In genomic region chr6:88009209-88009608, GRCm38 (mm10) we compare ENCODE assay signal across 21 mouse cellular contexts. TPM values are rescaled to one million over a fixed set of nuclear protein-coding genes. Genes with fewer than 3 reads are reported as not detected.
"Had no signal": no experiment of that assay in that cellular context is flagged by ENCODE, and none has a peak within 500 bp of the region (broad histone marks: within the 10 kb centered on the region; RNA-seq: fewer than 3 reads in every experiment).

No protein-coding gene starts in this region.

- H3K9ac ChIP-seq: liver, embryonic 15.5 days; liver, postnatal 0 days; lung, embryonic 15.5 days; midbrain, embryonic 12.5 days; neural tube, embryonic 12.5 days; stomach, embryonic 15.5 days had no signal

- DNase-seq: liver, postnatal 0 days; lung, adult 2 months; lung, postnatal 14 days; lung, postnatal 36 days; midbrain, embryonic 14.5 days; right cerebral cortex, postnatal 14 days; thymus, adult 2 months; thymus, postnatal 14 days; thymus, postnatal 36 days had no signal

- H3K27me3 ChIP-seq: liver, embryonic 15.5 days; lung, embryonic 15.5 days; midbrain, embryonic 12.5 days; neural tube, embryonic 12.5 days; stomach, embryonic 15.5 days had no signal

- H3K9me3 ChIP-seq: liver, embryonic 15.5 days; lung, embryonic 15.5 days; midbrain, embryonic 10.5 days; midbrain, embryonic 12.5 days; neural tube, embryonic 12.5 days; stomach, embryonic 15.5 days had no signal

- H3K4me1 ChIP-seq: lung, embryonic 15.5 days; midbrain, embryonic 10.5 days; midbrain, embryonic 12.5 days; neural tube, embryonic 12.5 days; stomach, embryonic 15.5 days had no signal

- H3K27ac ChIP-seq: liver, embryonic 15.5 days; lung, embryonic 15.5 days; macrophage; midbrain, embryonic 10.5 days; midbrain, embryonic 12.5 days; neural tube, embryonic 12.5 days; stomach, embryonic 15.5 days; stomach, postnatal 0 days had no signal

- H3K4me3 ChIP-seq: liver, embryonic 15.5 days; lung, embryonic 15.5 days; midbrain, embryonic 10.5 days; midbrain, embryonic 12.5 days; myocyte; neural tube, embryonic 12.5 days; stomach, embryonic 15.5 days had no signal

- H3K4me2 ChIP-seq: liver, embryonic 15.5 days; lung, embryonic 15.5 days; midbrain, embryonic 12.5 days; neural tube, embryonic 12.5 days; stomach, embryonic 15.5 days had no signal

- ATAC-seq: liver, postnatal 0 days; lung, postnatal 0 days; midbrain, embryonic 16.5 days had no signal

RNA-seq across cellular contexts. Expression of gene H1fx, which starts 27.8 kb away (rescaled TPM):
- total RNA-seq: neutrophil, adult 5-6 weeks had no signal
